Mouse (Mus musculus): Measurements from ENCODE around the gene Csnk2a2.

GRCm38 (mm10) chr8:95424682-95425081 lies 65.2 kb downstream of the Csnk2a2 start:
- TF ChIP-seq CTCF (IDR thresholded peaks at IDR 0.05; ENCODE audit: insufficient read depth, low read length) (no peak), POLR2A (IDR thresholded peaks at IDR 0.05; ENCODE audit: borderline replicate concordance, extremely low read depth, low read depth, low read length) (no peak)
